Mouse (Mus musculus): Measurements from ENCODE around the gene 1700029H14Rik.

GRCm38 (mm10) chr8:13608946-13609345 is 46.7 kb upstream of the 1700029H14Rik start:
- TF ChIP-seq POLR2A (IDR thresholded peaks at IDR 0.05; ENCODE audit: insufficient read depth, low read depth, low read length) = no peak
- no peak for TF ChIP-seq CTCF (IDR thresholded peaks at IDR 0.05; ENCODE audit: insufficient read depth, low read depth, low read length)
